Mouse (Mus musculus) lung, postnatal 0 days (tissue): ENCODE data around the gene Arhgap30. TPM values are rescaled to one million over a fixed set of nuclear protein-coding genes. Genes with fewer than 3 reads are reported as not detected.

Experiments
- ATAC-seq: fragments of 200-750 bp; cut with Nextera tagmentation; 2 replicates; pipeline ENCODE4 v1.8.0; 2017; ENCODE audit warnings: moderate library complexity
- DNase-seq: peaks from one replicate; pipeline ENCODE4 v3.0.0-alpha.2; 2016; ENCODE audit warnings: low spot score
- H3K27ac ChIP-seq: fragments of 300-500 bp; sonication (generic); 2 replicates; pipeline ENCODE4 v1.5.1; 2014; ENCODE audit warnings: antibody characterized with exemption, mild to moderate bottlenecking, low read length, mixed read lengths
- H3K27me3 ChIP-seq: fragments of 300-500 bp; sonication (generic); replicated peaks from 2 replicates; pipeline ENCODE4 v1.6.1; 2014; ENCODE audit warnings: low read length, mixed read lengths; ENCODE audit not compliant: insufficient read depth
- H3K36me3 ChIP-seq: fragments of 300-500 bp; sonication (generic); 2 replicates; pipeline ENCODE4 v1.6.1; 2014; ENCODE audit warnings: low read length, mixed read lengths; ENCODE audit not compliant: insufficient read depth
- H3K4me1 ChIP-seq: fragments of 300-500 bp; sonication (generic); 2 replicates; pipeline ENCODE4 v1.6.1; 2014; ENCODE audit warnings: antibody characterized with exemption, low read depth, low read length, mixed read lengths; ENCODE audit not compliant: insufficient read depth
- H3K4me2 ChIP-seq: fragments of 300-500 bp; sonication (generic); replicated peaks from 2 replicates; pipeline ENCODE4 v1.6.1; 2014; ENCODE audit warnings: low read depth, mild to moderate bottlenecking, low read length, moderate library complexity, mixed read lengths
- H3K4me3 ChIP-seq: fragments of 300-500 bp; sonication (generic); 2 replicates; pipeline ENCODE4 v1.5.1; 2014; ENCODE audit warnings: low read depth, low read length
- H3K9ac ChIP-seq: fragments of 300-500 bp; sonication (generic); replicated peaks from 2 replicates; pipeline ENCODE4 v1.6.1; 2014; ENCODE audit warnings: low read depth, mild to moderate bottlenecking
- H3K9me3 ChIP-seq: fragments of 300-500 bp; sonication (generic); 2 replicates; pipeline ENCODE4 v1.6.1; 2016; ENCODE audit warnings: low read length, mixed read lengths
- CTCF ChIP-seq: IDR thresholded peaks from 2 replicates; pipeline ENCODE4 v1.5.1; 2016; ENCODE audit warnings: antibody characterized with exemption, mild to moderate bottlenecking
- EP300 ChIP-seq: IDR thresholded peaks from 2 replicates; pipeline ENCODE4 v1.6.1; 2016; ENCODE audit warnings: antibody characterized with exemption, mild to moderate bottlenecking, control low read depth
- WGBS: fragments of 180-500 bp; shearing (Covaris S2); extraction: QIAGEN DNeasy Blood & Tissue Kit; methylation state at CpG from one replicate; pipeline ENCODE4 v1.1.7; 2014; 5-methylcytosine and 5-hydroxymethylcytosine counted together
- polyA plus RNA-seq: library from polyadenylated mRNA; unstranded; fragments of >200 nt; fragmentation: Nextera tagmentation; extraction: Ambion mirVana; gene quantifications from 2 replicates; pipeline ENCODE4 v1.2.1, GENCODE M21; 2015

Arhgap30 gene
- polyA plus RNA-seq: 3.5 and 4.1 TPM in 2 replicates

- Histone ChIP-seq H3K27ac (peak within 1 kb of the TSS; percentile 44; the same call in 1 of the 2 replicates), H3K4me1 (no peaks in the 10 kb centered on the region), H3K9ac (no peak within 1 kb of the TSS), H3K4me2 (no peak within 1 kb of the TSS), H3K4me3 (no peak within 1 kb of the TSS; the same call in 1 of the 2 replicates), H3K27me3 (no peaks in the 10 kb centered on the region), H3K36me3 (no peaks in the 10 kb centered on the region), H3K9me3 (no peaks in the 10 kb centered on the region)
- WGBS: 70% methylated on average over 15 of the region's 15 CpGs
- TF ChIP-seq EP300: no peak
- no peak for TF ChIP-seq CTCF
- ATAC-seq (peak; percentile 59), DNase-seq (peak; percentile 59)
Measured at GRCm38 (mm10) chr1:171388376-171389102, at the start of gene Arhgap30. Arhgap30 (plus strand) TSS chr1:171388954.

- Histone ChIP-seq H3K9me3 (peaks cover 5% of the 10 kb centered on the region; the same call in 1 of the 2 replicates), H3K27ac (no peak overlapping the region), H3K36me3 (peaks cover 37% of the 10 kb centered on the region), H3K9ac (no peak overlapping the region), H3K27me3 (no peaks in the 10 kb centered on the region), H3K4me1 (peaks cover 17% of the 10 kb centered on the region; the same call in 1 of the 2 replicates), H3K4me3 (no peak overlapping the region), H3K4me2 (no peak overlapping the region)
- no peak for TF ChIP-seq EP300
- TF ChIP-seq CTCF: no peak
- DNase-seq (peak; percentile 72), ATAC-seq (peak; percentile 20)
- WGBS: 79% methylated on average over 16 of the region's 16 CpGs
Measured at GRCm38 (mm10) chr1:171342262-171343207, 46.2 kb upstream of the Arhgap30 start.

GRCm38 (mm10) chr1:171343922-171344677 lies 44.7 kb upstream of the Arhgap30 start:
- DNase-seq (peak; percentile 88), ATAC-seq (peak; percentile 63)
- Histone ChIP-seq H3K4me3 (no peak overlapping the region; the same call in 1 of the 2 replicates), H3K27ac (peak overlapping the region; percentile 10), H3K4me2 (peak overlapping the region; percentile 95), H3K9me3 (peaks cover 5% of the 10 kb centered on the region; the same call in 1 of the 2 replicates), H3K9ac (no peak overlapping the region), H3K27me3 (no peaks in the 10 kb centered on the region), H3K36me3 (peaks cover 22% of the 10 kb centered on the region; the same call in 1 of the 2 replicates), H3K4me1 (peaks cover 17% of the 10 kb centered on the region; the same call in 1 of the 2 replicates)
- 59% methylated on average over 8 of the region's 9 CpGs for WGBS
- TF ChIP-seq CTCF: peak; percentile 46
- no peak for TF ChIP-seq EP300

- peaks cover 16% of the 10 kb centered on the region; the same call in 1 of the 2 replicates for H3K36me3 ChIP-seq
- H3K9ac ChIP-seq: peak overlapping the region; percentile 71; the same call in 1 of the 2 replicates
- peak overlapping the region; percentile 84 for H3K4me3 ChIP-seq
- H3K27me3 ChIP-seq: no peaks in the 10 kb centered on the region
- DNase-seq (peak; percentile 28), ATAC-seq (0 out of 2 replicates have a peak, but pooled peaks have one; percentile 7)
- WGBS: 67% methylated on average over 9 of the region's 9 CpGs
- peak overlapping the region; percentile 10 for H3K27ac ChIP-seq
- peak overlapping the region; percentile 95 for H3K4me2 ChIP-seq
- peaks cover 5% of the 10 kb centered on the region; the same call in 1 of the 2 replicates for H3K9me3 ChIP-seq
- TF ChIP-seq CTCF: no peak
- 0 out of 2 replicates have a peak, but pooled peaks have one; percentile 15 for TF ChIP-seq EP300
- peaks cover 17% of the 10 kb centered on the region; the same call in 1 of the 2 replicates for H3K4me1 ChIP-seq
Measured at GRCm38 (mm10) chr1:171344715-171345114, 44.0 kb upstream of the Arhgap30 start.

- Histone ChIP-seq H3K36me3 (0 out of 2 replicates have a peak, but pooled peaks cover 9% of the 10 kb centered on the region), H3K4me2 (peak within 1 kb of the TSS; percentile 95), H3K9ac (peak within 1 kb of the TSS; percentile 71), H3K4me1 (peaks cover 17% of the 10 kb centered on the region; the same call in 1 of the 2 replicates), H3K27me3 (no peaks in the 10 kb centered on the region), H3K9me3 (peaks cover 5% of the 10 kb centered on the region; the same call in 1 of the 2 replicates), H3K27ac (peak within 1 kb of the TSS; percentile 10), H3K4me3 (peak within 1 kb of the TSS; percentile 84)
- peak; percentile 89 for ATAC-seq
- 2% methylated on average over 53 of the region's 53 CpGs for WGBS
- peak; percentile 96 for DNase-seq
- no peak; the same call in 1 of the 2 replicates for TF ChIP-seq CTCF
- TF ChIP-seq EP300: no peak
Measured at GRCm38 (mm10) chr1:171345225-171346094, 43.3 kb upstream of the Arhgap30 start, which contains the start of the genes Nit1 and Pfdn2. Nit1 (minus strand) TSS chr1:171345646. Pfdn2 (plus strand) TSS chr1:171345670.
